Mouse (Mus musculus) liver, adult 2 months (tissue): ENCODE results near the gene Map3k1.

Experiments
- CTCF ChIP-seq: fragments of 200-500 bp; IDR thresholded peaks from 2 replicates; pipeline ENCODE4 v1.5.1; 2011; ENCODE audit warnings: low read depth, low read length, control low read depth
- POLR2A ChIP-seq: fragments of 200-500 bp; IDR thresholded peaks from 2 replicates; pipeline ENCODE4 v1.6.1; 2011; ENCODE audit warnings: low read length, control low read depth; ENCODE audit not compliant: insufficient read depth; ENCODE audit errors: extremely low read depth

DNA sequence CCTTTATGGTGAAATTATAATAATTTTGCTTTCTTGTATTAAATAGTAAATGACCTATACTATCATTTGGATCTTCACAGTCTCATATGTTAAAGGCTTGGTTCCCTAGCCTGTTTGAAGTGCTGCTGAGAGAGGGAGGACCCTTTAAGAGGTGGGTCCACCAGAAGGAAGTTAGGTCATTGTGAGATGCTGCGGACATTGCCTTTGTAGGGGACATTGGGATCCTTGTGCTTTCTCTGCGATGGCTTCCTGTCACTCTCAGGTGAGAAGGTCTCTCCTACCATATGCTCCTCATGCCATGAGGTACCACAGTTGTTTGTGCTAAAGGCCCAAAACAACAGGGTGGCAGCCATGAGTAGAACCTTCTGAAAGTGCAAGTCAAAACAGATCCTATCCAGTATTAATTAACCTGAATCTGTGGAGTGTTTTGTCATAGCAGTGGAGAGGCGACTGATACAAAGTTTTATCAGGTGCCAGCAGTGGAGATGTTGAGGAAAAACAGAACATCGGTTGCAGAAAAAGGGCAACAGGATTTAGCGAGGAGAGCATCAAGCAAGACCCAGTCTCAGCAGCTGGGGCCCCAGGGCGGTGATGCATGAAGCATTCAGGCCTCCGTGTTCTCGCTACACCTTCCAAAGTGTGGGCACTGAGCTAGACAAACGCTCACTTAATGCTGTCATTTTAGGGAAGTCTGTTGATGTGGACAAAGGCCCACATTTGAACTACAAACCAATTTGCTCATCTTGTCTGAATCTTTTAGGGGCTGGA is 11.0 kb upstream of the Map3k1 start:
- no peak for TF ChIP-seq CTCF
- no peak for TF ChIP-seq POLR2A
